Mouse (Mus musculus) midbrain, postnatal 0 days (tissue): ENCODE data around the gene Dnajb4. TPM values are rescaled to one million over a fixed set of nuclear protein-coding genes. Genes with fewer than 3 reads are reported as not detected.

ENCODE experiments used
- ATAC-seq: fragments of 200-750 bp; cut with Nextera tagmentation; 2 replicates; pipeline ENCODE4 v1.8.0; 2017; ENCODE audit warnings: moderate number of reproducible peaks, mild to moderate bottlenecking, moderate TSS enrichment, moderate library complexity; ENCODE audit not compliant: low FRiP score
- DNase-seq: peaks from one replicate; pipeline ENCODE4 v3.0.0-alpha.2; 2015; ENCODE audit warnings: low spot score
- H3K27ac ChIP-seq: fragments of 300-500 bp; sonication (generic); 2 replicates; pipeline ENCODE4 v1.5.1; 2014; ENCODE audit warnings: low read depth, mild to moderate bottlenecking, low read length, mixed read lengths
- H3K27me3 ChIP-seq: fragments of 300-500 bp; sonication (generic); 2 replicates; pipeline ENCODE4 v1.6.1; 2014; ENCODE audit warnings: low read length, control low read depth, mixed read lengths; ENCODE audit not compliant: insufficient read depth
- H3K36me3 ChIP-seq: fragments of 300-500 bp; sonication (generic); 2 replicates; pipeline ENCODE4 v1.6.1; 2014; ENCODE audit warnings: low read length, control low read depth, mixed read lengths; ENCODE audit not compliant: insufficient read depth
- H3K4me1 ChIP-seq: fragments of 300-500 bp; sonication (generic); 2 replicates; pipeline ENCODE4 v1.6.1; 2014; ENCODE audit warnings: mild to moderate bottlenecking, control low read depth, antibody characterized with exemption, low read length, mixed read lengths; ENCODE audit not compliant: insufficient read depth
- H3K4me2 ChIP-seq: fragments of 300-500 bp; sonication (generic); 2 replicates; pipeline ENCODE4 v1.6.1; 2014; ENCODE audit warnings: low read depth, mild to moderate bottlenecking, low read length, mixed read lengths; ENCODE audit not compliant: poor library complexity, severe bottlenecking
- H3K4me3 ChIP-seq: fragments of 300-500 bp; sonication (generic); 2 replicates; pipeline ENCODE4 v1.5.1; 2014; ENCODE audit warnings: low read depth, mild to moderate bottlenecking, low read length, moderate library complexity
- H3K9ac ChIP-seq: fragments of 300-500 bp; sonication (generic); replicated peaks from 2 replicates; pipeline ENCODE4 v1.6.1; 2014; ENCODE audit warnings: mild to moderate bottlenecking, low read length, moderate library complexity, mixed read lengths; ENCODE audit not compliant: poor library complexity, severe bottlenecking
- H3K9me3 ChIP-seq: fragments of 300-500 bp; sonication (generic); 2 replicates; pipeline ENCODE4 v1.6.1; 2016; ENCODE audit warnings: low read length, control low read depth
- CTCF ChIP-seq: IDR thresholded peaks from 2 replicates; pipeline ENCODE4 v1.5.1; 2016; ENCODE audit warnings: antibody characterized with exemption, mild to moderate bottlenecking
- WGBS: fragments of 180-500 bp; shearing (Covaris S2); extraction: QIAGEN DNeasy Blood & Tissue Kit; methylation state at CpG from one replicate; pipeline ENCODE4 v1.1.7; 2014; 5-methylcytosine and 5-hydroxymethylcytosine counted together
- polyA plus RNA-seq: library from polyadenylated mRNA; unstranded; fragments of >200 nt; fragmentation: Nextera tagmentation; extraction: Ambion mirVana; gene quantifications from 2 replicates; pipeline ENCODE4 v1.2.1, GENCODE M21; 2015
- total RNA-seq: library from RNA; depleted of rRNA; stranded (reverse); fragments of >200 nt; gene quantifications from 2 replicates; pipeline ENCODE4 v1.2.3, GENCODE M21; 2014

Dnajb4 gene
- total and polyA plus RNA-seq, 2 experiments from 2014 or later, result 43.9 to 50.3 TPM

- Histone ChIP-seq H3K4me3 (no peak overlapping the region), H3K27me3 (no peaks in the 10 kb centered on the region)
These were observed 33.2 kb upstream of the Dnajb4 start for GRCm38 (mm10) chr3:152243304-152243703.

GRCm38 (mm10) chr3:152241098-152241497, 31.0 kb upstream of the Dnajb4 start:
- no peak for TF ChIP-seq CTCF
- no peaks in the 10 kb centered on the region for H3K4me1 ChIP-seq
- no peak overlapping the region for H3K4me2 ChIP-seq
- no peak overlapping the region for H3K27ac ChIP-seq
- WGBS, result 83% methylated on average over 3 of the region's 3 CpGs
- no peaks in the 10 kb centered on the region for H3K9me3 ChIP-seq
- no peaks in the 10 kb centered on the region for H3K27me3 ChIP-seq
- DNase-seq, result no peak
- no peak for ATAC-seq
- no peak overlapping the region for H3K9ac ChIP-seq
- no peak overlapping the region for H3K4me3 ChIP-seq
- H3K36me3 ChIP-seq, result peaks cover 13% of the 10 kb centered on the region

More at GRCm38 (mm10) chr3:152243304-152243703, 33.2 kb upstream of the Dnajb4 start:
- DNase-seq (no peak), ATAC-seq (no peak)
- WGBS, result 81% methylated on average over 4 of the region's 4 CpGs
- Histone ChIP-seq H3K4me1 (no peaks in the 10 kb centered on the region), H3K9ac (no peak overlapping the region), H3K9me3 (no peaks in the 10 kb centered on the region), H3K4me2 (no peak overlapping the region), H3K36me3 (peaks cover 4% of the 10 kb centered on the region), H3K27ac (no peak overlapping the region)
- TF ChIP-seq CTCF, result no peak

- no peak for DNase-seq
- Histone ChIP-seq H3K36me3 (peaks cover 13% of the 10 kb centered on the region), H3K27me3 (no peaks in the 10 kb centered on the region), H3K9ac (no peak overlapping the region), H3K4me1 (no peaks in the 10 kb centered on the region), H3K4me3 (no peak overlapping the region), H3K4me2 (no peak overlapping the region), H3K27ac (no peak overlapping the region), H3K9me3 (no peaks in the 10 kb centered on the region)
- no peak for ATAC-seq
- no peak for TF ChIP-seq CTCF
- WGBS, result 100% methylated on average over 1 of the region's 1 CpGs
These were observed 29.5 kb upstream of the Dnajb4 start for GRCm38 (mm10) chr3:152239592-152239991.

- H3K4me3 ChIP-seq, result no peak overlapping the region
- H3K36me3 ChIP-seq, result peaks cover 13% of the 10 kb centered on the region
- no peak overlapping the region for H3K9ac ChIP-seq
- WGBS, result 70% methylated on average over 2 of the region's 2 CpGs
- H3K27me3 ChIP-seq, result no peaks in the 10 kb centered on the region
- no peak overlapping the region for H3K27ac ChIP-seq
- no peak for ATAC-seq
- H3K4me1 ChIP-seq, result no peaks in the 10 kb centered on the region
- no peak for TF ChIP-seq CTCF
- no peak overlapping the region for H3K4me2 ChIP-seq
- no peaks in the 10 kb centered on the region for H3K9me3 ChIP-seq
- peak; percentile 17 for DNase-seq
These were observed 28.7 kb upstream of the Dnajb4 start for GRCm38 (mm10) chr3:152238836-152239235.

- H3K4me2 ChIP-seq, result no peak overlapping the region
- TF ChIP-seq CTCF, result no peak
- H3K27ac ChIP-seq, result no peak overlapping the region
- H3K4me1 ChIP-seq, result no peaks in the 10 kb centered on the region
- H3K9ac ChIP-seq, result no peak overlapping the region
- no peak for ATAC-seq
- DNase-seq, result no peak
- 97% methylated on average over 1 of the region's 1 CpGs for WGBS
- H3K4me3 ChIP-seq, result no peak overlapping the region
- H3K9me3 ChIP-seq, result no peaks in the 10 kb centered on the region
- no peaks in the 10 kb centered on the region for H3K27me3 ChIP-seq
- H3K36me3 ChIP-seq, result peaks cover 16% of the 10 kb centered on the region
These were observed 25.7 kb upstream of the Dnajb4 start for GRCm38 (mm10) chr3:152235805-152236204.

GRCm38 (mm10) chr3:152235238-152235637, 25.1 kb upstream of the Dnajb4 start:
- WGBS, result 90% methylated on average over 1 of the region's 1 CpGs
- Histone ChIP-seq H3K9ac (no peak overlapping the region), H3K4me3 (no peak overlapping the region), H3K9me3 (no peaks in the 10 kb centered on the region), H3K27me3 (no peaks in the 10 kb centered on the region), H3K4me2 (no peak overlapping the region), H3K4me1 (no peaks in the 10 kb centered on the region), H3K36me3 (peaks cover 18% of the 10 kb centered on the region), H3K27ac (no peak overlapping the region)
- DNase-seq (no peak), ATAC-seq (no peak)
- TF ChIP-seq CTCF, result no peak
